Mouse (Mus musculus): ENCODE data around the gene Asb18.

DNA sequence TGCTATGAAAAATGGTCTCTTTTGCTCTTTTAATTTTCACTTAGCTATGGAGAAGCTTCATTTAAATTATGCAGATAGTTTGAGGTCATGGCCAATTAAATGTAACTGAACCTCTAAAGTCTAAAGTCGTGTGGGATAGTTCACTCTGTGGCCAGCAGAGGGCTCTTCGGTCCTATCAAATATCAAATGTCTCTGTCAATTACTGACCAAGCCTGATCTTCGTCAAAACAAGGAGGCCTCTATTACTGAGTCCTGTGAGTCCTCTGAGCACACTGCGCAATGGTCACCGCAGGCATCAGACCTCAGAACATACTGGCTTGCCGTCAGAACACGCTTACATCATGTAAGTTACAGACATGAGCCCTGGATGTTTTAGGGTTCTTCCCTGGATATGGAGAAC lies 46.1 kb upstream of the Asb18 start:
- TF ChIP-seq POLR2A (IDR thresholded peaks at IDR 0.05; ENCODE audit: low read depth, low read length): no peak
- TF ChIP-seq CTCF (IDR thresholded peaks at IDR 0.05; ENCODE audit: extremely low read depth, insufficient read length, insufficient replicate concordance, low read depth, low read length): 0 out of 2 replicates have a peak, but pooled peaks have one; percentile 8
